Mouse (Mus musculus): Measurements from ENCODE around the gene 4930524J08Rik.

4930524J08Rik gene

DNA sequence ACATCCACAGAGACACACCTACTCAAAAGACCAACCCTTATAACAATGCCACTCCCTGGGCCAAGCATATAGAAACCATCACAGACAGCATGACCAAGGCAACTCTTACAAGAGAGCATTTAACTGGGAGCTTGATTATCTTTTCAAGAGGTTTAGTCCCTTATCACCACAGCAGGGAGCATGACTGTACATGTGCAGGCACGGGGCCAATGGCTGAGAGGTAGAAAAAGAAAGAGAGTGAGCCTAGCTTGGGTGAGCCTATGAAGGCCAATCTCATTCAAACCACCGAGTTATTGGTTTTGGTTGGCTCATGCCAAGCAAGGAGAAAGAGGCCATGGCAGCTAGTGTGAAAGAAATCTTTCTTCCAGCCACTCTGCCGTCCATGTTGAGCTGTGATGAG is 26.6 kb downstream of the 4930524J08Rik start:
- DNase-seq (ENCODE audit: low spot score), result peak; percentile 48

DNA sequence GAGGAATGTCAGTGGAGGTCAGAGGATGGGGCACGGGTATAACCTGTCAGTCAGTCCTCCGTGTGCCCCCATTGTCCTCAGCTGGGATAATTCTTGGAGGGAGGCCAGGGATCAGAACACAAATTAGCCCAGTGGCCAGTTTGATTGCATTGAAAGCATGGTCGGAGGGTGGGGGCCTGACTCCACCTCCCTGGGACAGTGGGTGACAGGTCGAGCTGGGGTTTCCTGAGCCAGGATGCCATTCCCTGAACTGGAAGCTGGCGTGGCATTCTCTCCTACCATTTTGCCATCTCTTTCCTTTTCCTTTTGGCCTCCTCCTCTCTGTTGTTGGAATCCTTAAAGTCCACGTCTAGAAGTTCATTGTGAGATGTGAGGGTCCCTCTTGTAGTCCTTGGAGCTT is 27.0 kb downstream of the 4930524J08Rik start:
- no peak for DNase-seq (ENCODE audit: low spot score)

DNA sequence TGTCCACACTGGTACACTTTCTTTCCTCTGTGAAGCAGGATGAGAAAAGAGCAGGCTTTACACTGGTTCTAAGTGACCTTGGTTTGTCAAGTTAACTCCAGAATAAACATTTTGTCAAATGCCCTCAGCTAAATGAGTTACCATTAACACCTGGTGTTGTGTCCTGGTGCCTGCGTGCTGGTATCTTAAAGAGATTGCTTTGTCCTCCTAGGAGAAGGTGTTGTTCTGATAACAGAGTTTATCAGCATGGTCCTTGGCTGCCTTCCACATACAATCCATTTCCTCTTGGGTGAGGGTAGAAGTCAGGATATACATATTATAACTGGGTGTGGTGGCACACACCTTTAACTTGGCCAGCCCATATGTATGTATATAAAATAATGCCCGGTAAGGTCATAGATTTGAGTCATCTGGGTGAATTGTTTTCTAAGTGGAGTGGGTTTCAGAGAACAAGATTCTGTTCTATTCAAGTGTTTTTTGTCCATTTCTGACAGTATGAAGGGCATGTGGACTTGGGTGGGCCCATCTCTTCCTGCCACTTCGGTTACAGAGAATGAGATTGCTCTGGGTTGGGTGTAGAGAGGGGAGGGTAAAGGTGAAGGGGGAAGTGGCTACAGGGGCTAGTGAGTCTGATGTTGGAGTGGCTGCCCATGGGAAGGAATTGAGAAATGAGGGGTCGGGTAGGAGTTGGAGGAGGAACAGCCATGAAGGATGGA is 27.6 kb downstream of the 4930524J08Rik start:
- peak; percentile 23 for DNase-seq (ENCODE audit: low spot score)

DNA sequence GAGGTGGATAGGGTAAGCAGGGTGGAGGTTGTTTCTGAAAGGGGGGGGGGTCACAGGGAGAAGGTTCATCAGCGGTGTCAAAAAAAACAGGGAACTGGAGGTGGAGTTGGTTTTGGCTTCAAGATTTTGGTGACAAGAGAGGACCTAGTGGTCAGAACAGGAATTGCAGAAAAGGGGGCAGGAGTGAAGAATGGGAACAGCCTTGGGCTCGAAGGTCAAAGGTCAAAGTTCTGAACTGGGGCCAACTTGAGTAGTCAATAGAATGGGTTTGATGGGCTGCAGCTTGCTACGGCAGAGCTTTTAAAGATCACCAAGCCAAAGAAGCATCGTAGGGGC is 28.1 kb downstream of the 4930524J08Rik start:
- peak; percentile 30 for DNase-seq (ENCODE audit: low spot score)

DNA sequence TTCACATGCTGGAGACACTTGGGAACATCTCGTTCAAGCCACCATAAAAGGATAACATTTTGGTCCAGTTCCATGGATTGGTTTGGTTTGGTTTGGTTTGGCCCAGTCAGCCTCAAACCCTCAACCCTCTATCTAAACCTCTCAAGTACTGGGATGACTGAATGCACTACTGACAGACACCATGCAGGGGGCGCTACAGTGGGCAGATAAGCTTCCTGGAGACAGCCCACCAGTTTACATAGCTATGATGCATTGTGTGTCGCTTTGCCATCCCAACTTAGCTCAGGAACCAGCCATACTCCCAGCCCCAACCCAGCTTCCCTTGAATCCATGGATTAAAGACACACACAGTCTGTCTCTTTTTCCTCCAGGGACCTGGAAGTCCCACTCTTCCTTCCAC is 29.6 kb downstream of the 4930524J08Rik start:
- no peak for DNase-seq (ENCODE audit: low spot score)

DNA sequence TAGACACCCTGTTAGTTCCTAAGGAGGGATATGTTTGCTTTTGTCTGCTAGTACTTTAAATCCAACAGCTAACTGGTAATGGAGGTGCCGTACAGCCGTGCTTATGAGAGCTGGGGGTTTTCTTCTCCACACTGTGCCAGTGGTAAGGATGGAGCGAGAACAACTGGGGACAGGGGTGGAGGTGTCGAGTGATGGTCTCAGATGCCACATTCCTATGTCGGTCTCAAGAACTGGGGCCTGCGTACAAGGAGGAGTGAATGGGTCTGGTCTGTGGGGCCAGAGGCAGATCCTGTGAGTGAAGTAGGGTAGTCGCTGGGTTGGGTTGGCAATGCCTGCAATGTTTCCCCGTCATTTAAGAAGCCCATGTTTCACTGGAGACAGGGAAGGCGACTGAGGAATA is 33.7 kb downstream of the 4930524J08Rik start:
- DNase-seq (ENCODE audit: low spot score), result no peak

DNA sequence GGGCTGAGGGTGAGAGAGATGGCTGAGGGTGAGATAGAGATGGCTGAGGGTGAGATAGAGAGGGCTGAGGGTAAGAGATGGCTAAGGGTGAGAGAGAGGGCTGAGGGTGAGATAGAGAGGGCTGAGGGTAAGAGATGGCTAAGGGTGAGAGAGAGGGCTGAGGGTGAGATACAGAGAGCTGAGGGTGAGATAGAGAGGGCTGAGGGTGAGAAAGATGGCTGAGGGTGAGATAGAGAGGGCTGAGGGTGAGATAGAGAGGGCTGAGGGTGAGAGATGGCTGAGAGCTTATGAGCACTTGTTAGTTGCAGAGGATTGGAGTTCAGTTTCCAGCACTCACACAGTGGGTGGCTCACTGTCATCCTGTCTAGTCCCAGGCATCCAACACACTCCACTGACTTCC is 41.2 kb downstream of the 4930524J08Rik start:
- DNase-seq (ENCODE audit: low spot score), result no peak

DNA sequence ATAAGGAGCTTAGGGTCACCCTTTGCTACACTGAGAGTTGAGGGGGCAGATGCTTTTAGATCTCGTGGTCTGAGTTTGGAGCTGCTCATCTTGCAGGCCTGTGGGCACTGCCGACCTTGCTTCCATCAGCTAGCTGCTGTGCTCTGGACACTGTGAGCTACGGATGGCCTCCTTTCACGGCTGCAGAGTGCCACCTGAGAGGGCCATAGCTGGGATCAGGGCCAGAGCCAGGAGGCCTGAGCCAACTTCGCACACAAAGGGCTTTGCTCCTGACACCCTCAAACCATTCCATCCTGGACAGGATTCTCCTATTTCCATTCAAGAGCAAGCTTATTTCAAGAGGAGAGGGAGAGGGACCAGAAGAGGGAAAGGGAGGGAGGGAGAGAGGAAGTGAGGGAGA is 45.5 kb downstream of the 4930524J08Rik start:
- no peak for DNase-seq (ENCODE audit: low spot score)

DNA sequence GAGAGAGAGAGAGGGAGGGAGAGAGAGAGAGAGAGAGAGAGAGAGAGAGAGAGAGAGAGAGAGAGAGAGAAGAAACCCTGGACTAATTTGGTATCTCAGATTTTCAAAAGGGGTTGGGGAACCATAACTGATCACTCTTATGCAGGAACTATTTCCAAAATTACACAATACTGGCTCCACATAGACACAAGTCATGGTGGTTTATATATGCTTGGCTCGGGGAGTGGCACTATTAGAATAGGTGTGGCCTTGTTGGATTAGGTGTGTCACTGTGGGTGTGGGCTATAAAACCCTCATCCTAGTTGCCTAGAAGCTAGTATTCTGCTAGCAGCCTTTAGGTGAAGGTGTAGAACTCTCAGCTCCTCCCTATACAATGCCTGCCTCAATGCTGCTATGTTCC is 46.0 kb downstream of the 4930524J08Rik start:
- no peak for DNase-seq (ENCODE audit: low spot score)
